Mouse (Mus musculus) embryonic facial prominence, embryonic 12.5 days (tissue): ENCODE measurements at regions not wholly inside any gene's neighbourhood (a gene's known extent, or its start where the extent isn't known, plus 50 kb on each side); places are given as distances from the start of the nearest gene placed in this dataset.

Experiments used
- ATAC-seq: fragments of 200-750 bp; cut with Nextera tagmentation; 2 replicates; pipeline ENCODE4 v1.8.0; 2017; ENCODE audit not compliant: insufficient number of reproducible peaks, insufficient read depth, low FRiP score, low TSS enrichment
- H3K27ac ChIP-seq: fragments of 300-500 bp; sonication (generic); 2 replicates; pipeline ENCODE4 v1.5.1; 2016; ENCODE audit warnings: mild to moderate bottlenecking
- H3K27me3 ChIP-seq: fragments of 300-500 bp; sonication (generic); 2 replicates; pipeline ENCODE4 v1.6.1; 2016; ENCODE audit warnings: mild to moderate bottlenecking, moderate library complexity
- H3K36me3 ChIP-seq: fragments of 300-500 bp; sonication (generic); 2 replicates; pipeline ENCODE4 v1.6.1; 2016; ENCODE audit warnings: mild to moderate bottlenecking
- H3K4me1 ChIP-seq: fragments of 300-500 bp; sonication (generic); 2 replicates; pipeline ENCODE4 v1.6.1; 2016
- H3K4me2 ChIP-seq: fragments of 300-500 bp; sonication (generic); replicated peaks from 2 replicates; pipeline ENCODE4 v1.6.1; 2016; ENCODE audit warnings: mild to moderate bottlenecking, moderate library complexity
- H3K4me3 ChIP-seq: fragments of 300-500 bp; sonication (generic); 2 replicates; pipeline ENCODE4 v1.5.1; 2016; ENCODE audit warnings: mild to moderate bottlenecking
- H3K9ac ChIP-seq: fragments of 300-500 bp; sonication (generic); 2 replicates; pipeline ENCODE4 v1.6.1; 2016; ENCODE audit warnings: mild to moderate bottlenecking, moderate library complexity
- H3K9me3 ChIP-seq: fragments of 300-500 bp; sonication (generic); 2 replicates; pipeline ENCODE4 v1.6.1; 2016; ENCODE audit warnings: mild to moderate bottlenecking, moderate library complexity
- WGBS: fragments of 180-500 bp; shearing (Covaris S2); methylation state at CpG from one replicate; pipeline ENCODE4 v1.1.7; 2016; 5-methylcytosine and 5-hydroxymethylcytosine counted together

DNA sequence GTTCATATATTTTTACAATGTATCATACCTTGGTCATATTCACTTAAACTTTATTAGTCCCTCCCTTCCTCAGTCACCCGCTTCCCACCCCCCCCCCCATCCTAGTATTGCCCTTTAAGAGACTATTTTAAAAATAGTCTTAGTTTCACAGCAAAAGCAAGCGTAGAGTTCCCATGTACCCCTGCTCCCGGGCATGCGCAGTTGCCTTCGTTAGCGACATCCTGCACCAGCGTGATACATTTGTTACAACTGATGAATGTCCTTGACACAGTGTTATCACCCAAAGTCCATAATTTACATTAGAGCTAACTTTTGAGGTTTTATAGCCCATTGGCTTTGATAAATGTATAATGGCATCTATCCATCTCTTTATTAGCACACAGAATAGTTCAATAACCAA is 408.7 kb upstream of the Pmfbp1 start:
- no peak overlapping the region for H3K4me3 ChIP-seq
- H3K27me3 ChIP-seq = no peaks in the 10 kb centered on the region
- H3K4me1 ChIP-seq = no peaks in the 10 kb centered on the region
- no peak overlapping the region for H3K9ac ChIP-seq
- H3K4me2 ChIP-seq = no peak overlapping the region
- no peak overlapping the region for H3K27ac ChIP-seq
- WGBS = 91% methylated on average over 7 of the region's 7 CpGs
- H3K9me3 ChIP-seq = no peaks in the 10 kb centered on the region
- no peak for ATAC-seq
- H3K36me3 ChIP-seq = no peaks in the 10 kb centered on the region

- H3K27ac ChIP-seq = no peak overlapping the region
- no peaks in the 10 kb centered on the region for H3K36me3 ChIP-seq
- no peak overlapping the region for H3K4me2 ChIP-seq
- no peaks in the 10 kb centered on the region for H3K9me3 ChIP-seq
- H3K9ac ChIP-seq = no peak overlapping the region
- H3K27me3 ChIP-seq = no peaks in the 10 kb centered on the region
- 55% methylated on average over 1 of the region's 1 CpGs for WGBS
- no peak overlapping the region for H3K4me3 ChIP-seq
- H3K4me1 ChIP-seq = no peaks in the 10 kb centered on the region
- ATAC-seq = no peak
Measured at GRCm38 (mm10) chr8:109087781-109088180, 406.0 kb upstream of the Pmfbp1 start.

- H3K27ac ChIP-seq = no peak overlapping the region
- H3K4me3 ChIP-seq = no peak overlapping the region
- WGBS = 90% methylated on average over 15 of the region's 15 CpGs
- H3K36me3 ChIP-seq = no peaks in the 10 kb centered on the region
- no peak for ATAC-seq
- H3K9me3 ChIP-seq = no peaks in the 10 kb centered on the region
- H3K27me3 ChIP-seq = no peaks in the 10 kb centered on the region
- H3K9ac ChIP-seq = no peak overlapping the region
- no peak overlapping the region for H3K4me2 ChIP-seq
- no peaks in the 10 kb centered on the region for H3K4me1 ChIP-seq
Measured at GRCm38 (mm10) chr8:109099671-109100070, 394.2 kb upstream of the Pmfbp1 start.

- H3K4me1 ChIP-seq = peaks cover 14% of the 10 kb centered on the region
- no peak overlapping the region for H3K9ac ChIP-seq
- no peak overlapping the region for H3K27ac ChIP-seq
- no peaks in the 10 kb centered on the region for H3K36me3 ChIP-seq
- no peak for ATAC-seq
- WGBS = 93% methylated on average over 5 of the region's 5 CpGs
- no peak overlapping the region for H3K4me2 ChIP-seq
- H3K9me3 ChIP-seq = no peaks in the 10 kb centered on the region
- no peak overlapping the region for H3K4me3 ChIP-seq
- H3K27me3 ChIP-seq = no peaks in the 10 kb centered on the region
Measured at GRCm38 (mm10) chr8:109101416-109101815, 392.4 kb upstream of the Pmfbp1 start.

DNA sequence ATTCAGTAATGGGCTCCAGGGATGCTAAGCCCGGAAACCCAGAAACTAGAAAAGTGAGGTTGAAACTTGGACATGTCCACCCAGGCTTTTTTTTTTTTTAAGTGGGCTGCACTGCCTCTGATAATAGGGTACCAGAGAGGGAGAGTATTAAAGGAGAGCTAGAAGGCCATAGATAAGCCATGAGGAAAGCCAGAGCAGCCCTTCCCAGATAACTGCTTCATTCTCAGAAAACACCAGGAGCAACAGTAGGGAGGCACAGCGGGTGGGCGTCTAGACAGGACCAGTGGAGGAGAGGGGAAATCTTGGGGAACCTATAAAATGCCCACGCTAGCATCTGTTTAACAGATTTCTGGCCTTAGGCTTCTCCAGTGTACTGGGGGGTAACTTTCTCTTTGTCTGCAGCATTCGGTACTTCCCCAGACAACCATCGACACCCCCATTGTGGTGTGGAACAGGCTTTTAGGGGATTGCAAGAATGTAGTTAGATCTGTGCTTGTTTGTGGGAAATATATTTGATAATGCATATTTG is 389.0 kb upstream of the Pmfbp1 start:
- 59% methylated on average over 6 of the region's 6 CpGs for WGBS
- no peak for ATAC-seq

GRCm38 (mm10) chr8:109105693-109106092 is 388.1 kb upstream of the Pmfbp1 start:
- Histone ChIP-seq H3K4me3 (no peak overlapping the region), H3K9ac (no peak overlapping the region), H3K36me3 (no peaks in the 10 kb centered on the region), H3K9me3 (no peaks in the 10 kb centered on the region), H3K27ac (no peak overlapping the region), H3K4me2 (no peak overlapping the region), H3K27me3 (no peaks in the 10 kb centered on the region), H3K4me1 (peaks cover 22% of the 10 kb centered on the region)
- ATAC-seq = no peak
- WGBS = 20% methylated on average over 6 of the region's 6 CpGs

More for the DNA sequence above, 389.0 kb upstream of the Pmfbp1 start:
- no peak overlapping the region for H3K27ac ChIP-seq
- no peak overlapping the region for H3K9ac ChIP-seq
- H3K4me2 ChIP-seq = no peak overlapping the region
- H3K36me3 ChIP-seq = no peaks in the 10 kb centered on the region
- no peaks in the 10 kb centered on the region for H3K9me3 ChIP-seq
- peaks cover 22% of the 10 kb centered on the region for H3K4me1 ChIP-seq
- H3K4me3 ChIP-seq = no peak overlapping the region
- H3K27me3 ChIP-seq = no peaks in the 10 kb centered on the region

- H3K4me2 ChIP-seq = 0 out of 2 replicates have a peak overlapping the region, but pooled peaks have one; percentile 2
- H3K9me3 ChIP-seq = no peaks in the 10 kb centered on the region
- H3K9ac ChIP-seq = no peak overlapping the region
- no peak overlapping the region for H3K27ac ChIP-seq
- peaks cover 22% of the 10 kb centered on the region for H3K4me1 ChIP-seq
- no peak for ATAC-seq
- H3K27me3 ChIP-seq = no peaks in the 10 kb centered on the region
- H3K4me3 ChIP-seq = no peak overlapping the region
- 26% methylated on average over 9 of the region's 9 CpGs for WGBS
- H3K36me3 ChIP-seq = no peaks in the 10 kb centered on the region
Measured at GRCm38 (mm10) chr8:109106971-109107370, 386.9 kb upstream of the Pmfbp1 start.

DNA sequence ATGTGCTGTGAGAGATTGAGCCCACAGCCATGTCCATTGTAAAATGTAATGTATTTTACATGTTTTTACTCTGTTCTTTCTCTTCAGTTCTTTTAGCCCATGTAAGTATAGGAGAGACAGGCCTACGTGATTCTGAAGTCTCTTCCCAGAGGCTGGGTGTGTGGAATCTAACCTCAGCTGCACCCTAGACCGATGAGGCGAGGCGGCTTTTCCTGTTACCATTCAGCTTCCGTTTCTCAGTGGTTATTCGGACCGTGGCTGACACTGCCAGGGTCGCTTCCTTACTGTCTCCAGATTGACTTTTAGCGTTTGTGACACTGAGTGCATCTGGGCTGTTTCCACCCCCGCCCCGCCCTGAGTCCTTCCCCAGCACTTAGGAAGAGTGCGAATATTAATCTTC is 386.1 kb upstream of the Pmfbp1 start:
- Histone ChIP-seq H3K4me2 (no peak overlapping the region), H3K27me3 (no peaks in the 10 kb centered on the region), H3K9ac (no peak overlapping the region), H3K4me1 (peaks cover 22% of the 10 kb centered on the region), H3K36me3 (no peaks in the 10 kb centered on the region), H3K9me3 (no peaks in the 10 kb centered on the region), H3K27ac (no peak overlapping the region), H3K4me3 (no peak overlapping the region)
- 61% methylated on average over 12 of the region's 12 CpGs for WGBS
- ATAC-seq = no peak

- Histone ChIP-seq H3K4me2 (no peak overlapping the region), H3K4me3 (no peak overlapping the region), H3K27me3 (no peaks in the 10 kb centered on the region), H3K9me3 (no peaks in the 10 kb centered on the region), H3K36me3 (no peaks in the 10 kb centered on the region), H3K4me1 (peaks cover 22% of the 10 kb centered on the region), H3K9ac (no peak overlapping the region), H3K27ac (no peak overlapping the region)
- WGBS = 86% methylated on average over 4 of the region's 4 CpGs
- ATAC-seq = no peak
Measured at GRCm38 (mm10) chr8:109109390-109109789, 384.4 kb upstream of the Pmfbp1 start.

- H3K9ac ChIP-seq = no peak overlapping the region
- H3K4me2 ChIP-seq = no peak overlapping the region
- no peaks in the 10 kb centered on the region for H3K27me3 ChIP-seq
- no peaks in the 10 kb centered on the region for H3K9me3 ChIP-seq
- 30% methylated on average over 6 of the region's 6 CpGs for WGBS
- ATAC-seq = no peak
- no peaks in the 10 kb centered on the region for H3K4me1 ChIP-seq
- H3K36me3 ChIP-seq = no peaks in the 10 kb centered on the region
- no peak overlapping the region for H3K27ac ChIP-seq
- no peak overlapping the region for H3K4me3 ChIP-seq
Measured at GRCm38 (mm10) chr8:109121776-109122175, 372.1 kb upstream of the Pmfbp1 start.

GRCm38 (mm10) chr8:109142495-109143158 is 351.2 kb upstream of the Pmfbp1 start:
- WGBS = 87% methylated on average over 8 of the region's 8 CpGs
- ATAC-seq = no peak
- no peaks in the 10 kb centered on the region for H3K36me3 ChIP-seq
- no peak overlapping the region for H3K9ac ChIP-seq
- H3K27ac ChIP-seq = no peak overlapping the region
- H3K4me3 ChIP-seq = no peak overlapping the region
- no peaks in the 10 kb centered on the region for H3K27me3 ChIP-seq
- no peaks in the 10 kb centered on the region for H3K9me3 ChIP-seq
- no peak overlapping the region for H3K4me2 ChIP-seq
- no peaks in the 10 kb centered on the region for H3K4me1 ChIP-seq

DNA sequence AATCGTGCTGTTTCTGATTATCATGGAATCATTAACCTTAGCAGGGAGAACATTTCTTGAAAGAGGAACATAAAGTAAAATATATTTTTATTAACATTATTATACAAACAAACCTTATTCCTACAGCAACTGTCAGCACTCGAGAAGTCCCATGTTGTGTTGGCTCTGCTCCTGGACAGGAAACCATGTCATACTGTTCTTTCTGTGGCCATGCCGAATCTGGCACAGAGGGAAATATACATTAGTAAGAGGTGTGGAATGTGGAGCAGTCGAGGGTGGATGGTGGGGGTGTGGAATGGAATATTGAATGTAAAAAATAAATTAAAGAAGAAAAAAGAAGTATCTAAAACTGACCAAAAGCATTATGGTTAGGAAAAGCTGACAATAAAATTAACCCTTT is 342.1 kb upstream of the Pmfbp1 start:
- Histone ChIP-seq H3K27ac (no peak overlapping the region), H3K36me3 (no peaks in the 10 kb centered on the region), H3K4me2 (no peak overlapping the region), H3K27me3 (no peaks in the 10 kb centered on the region), H3K9me3 (0 out of 2 replicates have a peak, but pooled peaks cover 8% of the 10 kb centered on the region), H3K4me1 (peaks cover 3% of the 10 kb centered on the region; the same call in 1 of the 2 replicates), H3K4me3 (no peak overlapping the region), H3K9ac (no peak overlapping the region)
- WGBS = 81% methylated on average over 4 of the region's 4 CpGs
- ATAC-seq = no peak
